Mouse (Mus musculus): Measurements from ENCODE around the gene Atp5d.

Gene Atp5d

DNA sequence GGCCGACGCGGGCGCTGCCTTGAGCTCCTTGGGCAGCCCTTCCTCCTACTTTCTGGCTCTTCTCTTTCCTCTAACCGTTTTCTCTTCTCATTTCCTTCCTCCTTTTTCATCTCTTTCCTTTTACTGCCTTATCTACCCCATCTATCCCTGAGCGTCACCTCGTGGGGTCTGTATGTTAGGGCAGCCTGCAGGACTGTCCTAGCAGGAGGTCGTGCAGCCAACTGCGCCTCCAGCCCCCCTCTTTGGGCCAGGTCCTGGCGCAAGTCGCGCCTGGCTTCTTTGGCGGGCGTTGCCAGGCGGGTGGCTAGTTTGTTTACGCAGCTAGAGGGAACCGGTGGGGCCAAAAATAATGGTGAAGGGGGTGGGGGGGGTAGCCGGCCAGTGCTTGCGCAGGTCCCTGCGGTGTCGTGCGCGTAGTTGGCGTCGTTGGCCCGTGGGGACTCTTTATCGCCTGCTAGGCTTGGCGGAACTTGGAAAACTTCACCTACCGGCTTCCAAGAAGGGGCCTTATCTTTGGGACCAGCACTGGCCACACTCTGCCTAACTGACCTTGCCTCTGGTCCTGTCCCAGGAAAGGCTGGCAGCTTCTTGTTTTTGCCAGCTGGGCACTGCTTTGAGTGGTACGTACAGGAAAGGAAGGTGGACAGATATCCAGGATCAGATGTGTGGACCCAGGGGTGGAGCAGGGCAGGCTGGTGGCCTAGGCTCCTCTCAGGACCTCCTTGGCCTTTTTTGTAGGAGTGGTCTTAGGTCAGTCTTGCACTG, 21.3 kb upstream of the Atp5d start:
- in situ Hi-C loops (cut with MboI, MseI), result no loop called here

DNA sequence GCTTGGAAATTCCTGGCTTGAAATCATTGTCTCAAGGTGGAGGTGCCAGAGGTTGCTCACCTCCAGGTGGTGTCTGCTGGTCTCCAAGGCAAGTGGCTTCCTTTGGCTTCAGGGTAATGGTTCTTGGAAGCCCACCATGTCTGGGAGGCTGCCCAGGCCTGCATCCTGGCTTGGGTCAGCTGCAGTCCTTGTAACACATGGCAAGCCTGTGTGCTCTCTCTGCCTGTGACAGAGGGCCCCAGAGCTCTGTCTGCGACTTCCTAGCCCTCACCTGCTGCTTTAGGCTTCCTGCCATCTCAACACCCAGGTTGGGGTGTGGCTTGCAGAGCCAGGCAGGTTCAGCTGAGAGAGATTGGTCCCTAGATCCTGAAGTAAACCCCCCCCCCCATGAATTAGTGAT, 20.7 kb upstream of the Atp5d start:
- in situ Hi-C loops (cut with MboI, MseI), result no loop called here

DNA sequence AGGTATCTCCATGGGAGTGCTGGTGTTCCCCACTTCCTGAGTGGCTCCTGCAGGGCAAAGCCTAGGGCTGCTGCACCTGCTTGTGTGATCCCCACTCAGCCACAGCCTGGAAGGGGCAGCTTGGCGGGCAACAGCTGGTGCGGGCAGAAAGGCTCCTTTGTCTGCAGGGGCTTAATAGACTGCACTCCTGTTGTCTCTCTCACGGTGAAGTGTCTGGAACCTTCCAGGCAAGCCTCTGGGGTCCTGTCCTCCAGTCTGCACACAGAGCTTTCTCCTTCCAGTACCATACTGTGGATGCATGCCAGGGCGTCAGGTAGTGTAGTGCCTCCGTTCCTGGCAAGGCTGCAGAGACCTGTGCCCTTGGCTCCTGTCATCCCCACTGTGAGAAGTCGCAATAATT, 19.9 kb upstream of the Atp5d start:
- in situ Hi-C loops (cut with MboI, MseI), result no loop called here

DNA sequence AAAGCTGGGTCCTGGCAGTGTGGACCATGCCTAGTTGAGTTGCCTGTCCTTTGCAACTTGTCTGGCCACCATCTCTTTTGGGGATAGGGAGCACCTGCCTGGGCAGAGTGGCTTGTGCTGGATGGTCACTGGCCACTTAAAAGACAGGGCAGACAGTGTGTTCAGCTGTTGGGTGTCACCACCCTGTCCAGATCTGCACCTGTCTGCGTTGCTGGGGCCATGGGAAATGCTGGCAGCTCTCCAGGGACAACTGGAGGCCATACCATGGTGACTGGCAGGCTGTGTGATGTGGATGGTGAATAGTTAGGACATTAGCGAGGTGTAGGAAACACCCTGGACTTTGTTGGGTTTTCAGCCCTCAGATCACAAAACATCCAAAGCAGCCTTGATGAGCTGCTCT, 18.3 kb upstream of the Atp5d start:
- in situ Hi-C loops (cut with MboI, MseI), result no loop called here

DNA sequence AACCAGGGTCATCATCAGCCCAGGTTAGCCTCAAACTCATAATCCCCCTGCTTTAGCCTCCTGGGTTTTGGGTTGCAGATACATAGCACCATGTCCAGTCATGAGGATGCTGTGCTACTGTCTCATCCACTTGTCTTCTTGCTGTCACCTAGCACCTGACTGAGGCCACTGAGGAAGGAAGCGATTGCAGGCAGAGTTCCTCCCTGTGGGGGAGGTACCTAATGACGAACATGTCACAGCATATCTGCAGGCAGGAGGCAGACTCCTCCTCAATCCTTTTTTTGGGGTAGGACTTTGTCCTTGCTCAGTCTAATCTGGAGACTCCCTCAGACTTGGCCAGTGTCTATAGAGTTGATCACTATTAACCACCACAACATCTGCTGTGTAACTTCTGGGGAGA, 16.8 kb upstream of the Atp5d start:
- in situ Hi-C loops (cut with MboI, MseI), result no loop called here

DNA sequence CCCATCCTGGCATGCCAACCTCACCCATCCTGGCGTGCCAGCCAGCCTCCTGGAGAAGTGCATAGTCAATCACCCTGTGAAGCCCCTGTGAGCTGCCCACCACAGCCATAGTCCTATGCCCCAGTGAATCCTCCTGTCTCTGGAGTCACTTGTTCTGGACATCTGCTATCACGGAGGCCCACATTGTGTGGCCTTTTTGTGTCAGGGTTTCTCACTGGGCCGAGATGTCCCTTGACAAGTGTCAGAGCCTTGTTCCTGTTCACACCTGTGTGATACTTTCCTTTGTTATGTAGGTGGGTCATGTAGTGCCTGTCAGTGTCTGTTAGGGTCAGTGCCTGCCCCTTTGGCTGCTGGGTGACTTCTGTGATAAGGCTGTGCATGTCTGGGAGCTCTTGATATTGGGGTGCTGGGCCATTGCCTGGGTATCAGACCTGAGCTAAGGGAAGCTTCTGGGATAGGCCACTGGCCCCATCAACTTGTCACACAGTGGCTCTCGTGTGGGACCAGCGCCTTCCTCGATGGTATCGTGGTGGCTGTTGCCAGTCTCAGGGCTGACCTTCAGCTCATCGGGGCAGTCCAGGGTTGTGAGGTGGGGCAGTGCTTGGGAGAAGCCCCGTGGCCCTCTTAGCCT, 14.4 kb upstream of the Atp5d start:
- in situ Hi-C loops (cut with MboI, MseI), result no loop called here

DNA sequence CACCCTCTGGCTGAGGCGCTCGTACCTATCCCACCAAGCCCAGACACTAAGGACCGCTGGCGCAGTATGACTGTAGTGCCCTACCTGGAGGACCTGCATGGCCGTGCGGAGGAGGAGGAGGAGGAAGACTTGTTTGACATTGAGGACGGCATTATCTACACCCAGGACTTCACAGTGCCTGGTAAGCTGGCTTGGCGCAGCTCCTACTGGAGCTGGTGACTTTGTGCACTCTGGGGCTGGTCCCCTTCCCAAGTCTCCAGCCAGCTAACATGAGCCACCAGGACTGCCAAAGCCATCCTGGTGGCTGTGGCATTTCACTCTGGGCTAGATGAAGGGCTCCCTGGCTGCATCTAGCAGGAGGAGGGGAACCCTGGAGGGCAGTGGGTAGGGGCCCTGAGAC, 10.5 kb upstream of the Atp5d start:
- in situ Hi-C loops (cut with MboI, MseI), result no loop called here

DNA sequence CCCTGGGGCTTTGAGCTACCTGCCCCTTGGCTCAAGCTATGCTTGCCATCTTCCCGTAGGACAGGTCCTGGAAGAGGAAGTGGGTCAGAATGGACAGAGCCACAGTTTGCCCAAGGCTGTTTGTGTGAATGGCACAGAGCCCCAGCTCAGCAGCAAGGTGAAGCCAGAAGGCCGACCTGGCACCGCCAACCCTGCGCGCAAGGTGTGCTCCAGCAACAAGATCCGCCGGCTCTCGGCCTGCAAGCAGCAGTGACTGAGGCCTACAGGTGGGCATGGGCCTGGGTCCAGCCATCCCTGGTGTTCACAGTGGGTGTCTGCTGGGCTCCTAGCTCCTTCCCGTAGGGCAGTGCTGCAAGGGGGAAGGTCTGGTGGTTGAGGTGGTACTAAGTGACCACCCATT, 8.6 kb upstream of the Atp5d start:
- in situ Hi-C loops (cut with MboI, MseI), result no loop called here

DNA sequence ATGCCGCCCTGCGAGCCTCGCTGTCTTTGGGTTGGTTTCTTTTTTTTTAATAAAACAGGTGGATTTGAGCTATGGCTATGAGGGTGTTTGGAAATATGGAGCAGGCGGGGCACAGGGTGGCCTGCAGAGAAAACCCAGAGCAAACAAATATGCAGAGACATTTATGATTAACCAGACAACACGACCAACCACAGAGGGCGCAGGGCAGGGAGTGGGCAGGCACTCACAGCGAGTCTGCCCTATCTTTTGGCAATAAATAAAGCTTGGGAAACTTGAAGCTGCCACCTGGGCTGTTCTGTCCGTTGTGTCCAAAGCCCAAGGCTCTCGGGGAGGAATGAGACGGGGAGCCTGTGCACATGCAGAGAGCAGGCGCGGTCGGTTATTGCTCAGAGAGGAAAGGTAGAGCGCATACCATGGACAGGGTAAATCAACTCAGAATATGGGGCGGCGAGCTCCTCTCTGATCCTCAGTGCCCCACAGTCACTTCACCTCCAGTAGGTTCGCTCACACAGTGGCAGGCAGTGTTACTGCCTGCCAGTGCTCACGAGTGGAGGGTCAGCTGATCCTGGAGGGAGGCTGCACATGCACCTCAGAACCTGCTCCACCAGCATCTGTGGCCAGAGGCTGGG, 7.9 kb upstream of the Atp5d start:
- in situ Hi-C loops (cut with MboI, MseI), result no loop called here

DNA sequence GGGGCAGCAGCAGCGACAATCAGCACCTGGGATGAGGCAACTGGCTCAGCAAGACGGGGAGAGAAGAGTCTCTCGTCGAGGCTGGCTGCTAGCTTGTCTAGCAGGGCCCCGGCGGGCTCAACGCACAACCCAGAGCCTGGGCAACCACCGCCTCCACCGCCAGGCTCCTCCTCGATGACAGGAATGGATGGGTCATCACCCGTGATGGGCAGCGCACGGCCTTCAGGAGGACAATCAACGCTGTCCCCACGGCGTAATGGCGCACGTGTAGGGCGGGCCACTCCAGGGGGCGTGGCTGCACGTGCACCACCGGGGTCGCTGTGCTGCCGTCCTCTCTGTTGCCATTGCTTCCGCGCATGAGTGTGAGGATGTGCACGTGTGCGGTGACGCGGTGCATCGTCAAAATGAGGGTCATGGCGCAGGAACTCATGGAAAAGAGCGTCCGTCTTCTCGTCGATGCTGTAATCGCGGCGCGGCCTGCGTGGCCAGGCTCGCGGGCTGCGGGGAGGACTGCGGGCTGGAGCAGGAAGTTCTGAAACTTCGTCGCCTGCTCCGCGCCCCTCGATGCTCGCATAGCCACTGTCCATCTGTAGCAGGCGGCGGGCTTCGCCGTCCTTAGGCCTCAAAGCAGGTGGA, 7.0 kb upstream of the Atp5d start:
- in situ Hi-C loops (cut with MboI, MseI), result no loop called here

DNA sequence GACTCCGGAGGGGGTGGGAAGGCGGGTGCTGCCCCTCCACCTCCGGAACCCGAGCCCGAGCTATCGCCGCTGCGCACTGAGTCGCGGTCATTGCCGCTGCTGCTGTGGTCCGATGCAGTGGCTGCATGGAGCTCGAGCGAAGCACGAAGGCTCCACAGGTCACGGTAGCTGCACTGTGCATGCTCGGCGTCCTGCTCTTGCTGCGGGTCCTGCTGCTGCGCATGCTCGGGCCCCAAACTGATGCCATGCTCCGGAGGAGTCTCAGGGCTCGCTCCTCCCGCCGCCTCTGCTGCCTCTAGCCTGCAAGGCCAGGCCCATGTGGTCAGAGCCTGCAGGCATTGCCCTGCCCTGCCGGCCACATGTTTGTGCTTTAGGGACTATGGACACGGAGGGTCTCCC, 6.5 kb upstream of the Atp5d start:
- in situ Hi-C loops (cut with MboI, MseI), result no loop called here

DNA sequence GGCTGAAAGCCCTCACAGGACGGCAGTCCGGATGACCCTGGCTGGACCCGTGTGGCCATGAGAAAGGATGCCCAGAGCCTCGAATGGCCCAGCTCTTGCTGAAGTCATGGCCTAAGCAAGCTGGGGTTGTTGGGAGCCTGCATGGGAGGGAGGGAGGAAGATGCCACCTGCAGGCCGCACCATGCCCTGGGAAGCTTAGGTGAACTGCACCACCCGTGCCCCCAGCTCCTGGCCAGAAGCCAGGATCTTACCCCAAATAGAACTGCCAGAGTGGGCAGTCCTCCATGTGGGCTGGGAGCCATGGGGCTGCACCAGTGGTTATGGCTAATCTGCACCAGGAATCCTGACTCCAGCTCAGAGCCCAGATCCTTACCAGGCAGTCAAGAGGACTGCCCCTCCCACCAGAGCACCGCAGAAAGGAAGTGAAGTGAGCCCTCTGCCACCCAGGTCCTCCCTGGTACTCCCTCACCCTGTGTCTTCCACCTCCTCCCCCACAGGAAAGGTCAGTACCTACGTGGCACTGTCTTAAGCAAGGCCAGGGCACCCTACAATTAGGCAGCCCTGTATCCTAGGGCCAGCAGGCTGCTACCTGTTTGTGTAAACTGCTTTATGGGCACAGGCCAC, 5.1 kb upstream of the Atp5d start:
- in situ Hi-C loops (cut with MboI, MseI), result no loop called here

DNA sequence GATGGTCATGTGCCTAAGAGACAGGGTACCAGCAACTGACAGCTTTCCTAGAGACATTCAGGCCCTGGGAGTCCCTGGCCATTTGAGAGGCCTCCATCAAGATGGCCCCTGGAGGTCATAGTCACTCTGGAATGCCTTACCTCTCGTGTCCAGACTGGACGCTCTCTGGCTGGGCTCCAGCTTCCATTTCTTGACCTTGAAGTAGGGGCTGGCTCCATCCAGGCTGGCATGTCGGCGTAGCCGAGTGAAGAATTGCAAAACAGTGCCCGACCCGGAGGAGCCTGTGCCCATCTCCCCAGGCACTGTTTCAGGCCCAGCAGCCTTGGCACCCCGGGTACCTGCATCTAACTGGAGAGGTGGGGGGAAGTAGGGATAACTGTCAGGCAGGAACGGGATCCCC, 4.0 kb upstream of the Atp5d start:
- in situ Hi-C loops (cut with MboI, MseI), result no loop called here

DNA sequence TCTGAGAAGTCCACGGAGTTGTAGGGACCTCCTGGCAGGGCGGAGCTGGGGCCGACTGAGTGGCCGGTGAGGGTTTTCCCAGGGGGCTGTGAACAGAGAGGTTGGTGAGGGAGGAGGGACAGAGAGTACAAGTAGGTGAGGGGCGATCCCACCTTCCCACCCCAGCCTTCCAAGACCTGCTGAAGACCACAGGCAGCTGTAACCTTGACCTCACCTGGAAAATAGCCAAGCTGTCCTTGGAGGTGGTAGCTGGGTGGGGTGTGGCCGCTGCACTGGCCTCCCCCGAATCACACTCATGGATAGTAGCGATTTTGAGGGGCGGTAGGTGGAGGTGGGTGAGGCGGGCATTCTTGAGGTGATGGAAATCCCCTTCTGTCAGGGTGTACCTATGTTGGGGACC, 3.3 kb upstream of the Atp5d start:
- in situ Hi-C loops (cut with MboI, MseI), result no loop called here

DNA sequence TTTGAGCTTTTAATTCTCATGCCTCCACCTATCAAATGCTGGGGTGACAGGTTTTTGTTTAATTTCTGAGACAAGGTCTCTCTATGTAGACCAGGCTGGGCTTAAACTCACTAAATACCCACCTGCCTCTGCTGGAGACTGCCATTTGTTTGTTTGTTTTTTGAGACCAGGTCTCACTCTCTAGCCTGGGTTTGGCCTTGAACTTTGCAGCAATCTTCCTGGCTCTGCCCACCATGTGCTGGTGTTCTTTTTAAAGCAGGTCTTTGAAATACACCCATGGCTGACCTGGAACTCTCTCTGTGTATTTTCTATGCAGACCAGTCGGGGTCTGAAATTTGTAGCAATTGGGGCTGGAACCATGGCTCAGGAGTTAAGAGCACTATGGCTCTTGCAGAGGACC, 2.8 kb upstream of the Atp5d start:
- in situ Hi-C loops (cut with MboI, MseI), result no loop called here

DNA sequence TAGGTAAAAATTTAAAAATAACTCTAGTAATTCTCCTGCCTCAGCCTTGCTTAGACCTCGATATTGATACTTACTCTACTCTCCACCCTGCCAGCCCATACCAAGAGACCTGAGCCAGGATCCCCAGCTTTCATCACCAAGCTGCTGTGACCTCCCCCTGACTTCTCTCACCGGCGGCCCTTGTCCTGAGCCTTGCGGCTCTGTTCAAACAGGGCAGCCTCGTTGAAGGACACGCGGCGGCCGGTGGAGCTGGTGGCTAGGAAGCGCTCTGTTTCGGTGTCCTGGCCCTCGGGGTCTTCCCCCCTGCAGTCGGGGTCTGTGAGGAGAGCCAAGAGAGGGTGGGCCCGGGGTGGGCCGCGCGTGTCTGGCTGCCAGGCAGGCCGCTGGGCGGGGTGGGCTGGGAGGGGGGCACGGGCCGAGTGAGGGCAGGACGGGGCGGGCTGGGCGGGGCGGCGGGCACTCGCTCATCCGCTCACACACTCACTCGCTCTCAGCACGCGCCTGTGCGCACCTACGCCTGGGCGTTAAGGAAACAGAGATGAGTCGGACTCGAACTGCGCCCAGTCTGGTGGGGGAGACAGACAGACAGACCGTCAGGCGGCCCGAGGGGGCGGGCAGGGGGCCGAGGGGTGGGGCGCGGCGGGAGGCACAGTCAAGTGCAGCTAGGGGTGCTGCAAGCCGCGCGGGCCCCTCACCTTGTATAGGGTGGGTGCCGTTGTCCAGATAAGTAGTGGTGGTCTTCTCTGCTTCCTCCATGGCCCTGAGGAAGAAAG, 2.1 kb upstream of the Atp5d start:
- in situ Hi-C loops (cut with MboI, MseI), result no loop called here

DNA sequence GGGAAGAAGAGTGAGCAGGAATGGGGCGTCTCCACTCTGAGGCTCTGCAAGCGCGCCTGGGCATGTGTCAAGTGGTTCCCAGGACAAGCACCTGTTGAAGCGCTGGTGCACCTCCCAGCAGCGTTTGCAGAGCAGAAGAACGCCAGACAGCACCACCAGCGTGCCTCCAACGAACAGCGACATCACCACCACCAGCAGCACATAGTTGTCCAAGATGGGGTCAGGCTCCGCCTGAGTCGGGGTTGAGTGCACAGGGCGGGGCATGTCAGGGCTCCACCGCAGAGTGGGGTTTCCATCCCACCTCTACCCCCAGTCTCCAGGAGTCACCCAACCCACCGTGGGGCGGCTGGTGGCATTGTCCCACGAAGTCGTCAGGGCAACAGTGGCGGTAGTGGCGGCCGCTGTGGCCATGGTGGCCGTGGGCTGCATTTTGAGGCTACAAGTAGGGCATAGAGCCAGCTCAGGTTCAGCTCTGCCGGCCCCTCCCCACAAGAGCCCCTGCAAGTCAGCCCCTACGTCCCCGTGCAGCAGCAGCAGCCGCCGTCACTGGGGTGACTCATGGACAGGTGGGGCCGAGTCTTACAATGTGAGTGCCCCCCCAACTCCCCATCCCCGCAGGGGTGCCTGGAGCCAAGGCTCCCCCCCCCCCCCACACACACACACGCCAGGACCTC, 1.3 kb upstream of the Atp5d start:
- in situ Hi-C loops (cut with MboI, MseI), result no loop called here

DNA sequence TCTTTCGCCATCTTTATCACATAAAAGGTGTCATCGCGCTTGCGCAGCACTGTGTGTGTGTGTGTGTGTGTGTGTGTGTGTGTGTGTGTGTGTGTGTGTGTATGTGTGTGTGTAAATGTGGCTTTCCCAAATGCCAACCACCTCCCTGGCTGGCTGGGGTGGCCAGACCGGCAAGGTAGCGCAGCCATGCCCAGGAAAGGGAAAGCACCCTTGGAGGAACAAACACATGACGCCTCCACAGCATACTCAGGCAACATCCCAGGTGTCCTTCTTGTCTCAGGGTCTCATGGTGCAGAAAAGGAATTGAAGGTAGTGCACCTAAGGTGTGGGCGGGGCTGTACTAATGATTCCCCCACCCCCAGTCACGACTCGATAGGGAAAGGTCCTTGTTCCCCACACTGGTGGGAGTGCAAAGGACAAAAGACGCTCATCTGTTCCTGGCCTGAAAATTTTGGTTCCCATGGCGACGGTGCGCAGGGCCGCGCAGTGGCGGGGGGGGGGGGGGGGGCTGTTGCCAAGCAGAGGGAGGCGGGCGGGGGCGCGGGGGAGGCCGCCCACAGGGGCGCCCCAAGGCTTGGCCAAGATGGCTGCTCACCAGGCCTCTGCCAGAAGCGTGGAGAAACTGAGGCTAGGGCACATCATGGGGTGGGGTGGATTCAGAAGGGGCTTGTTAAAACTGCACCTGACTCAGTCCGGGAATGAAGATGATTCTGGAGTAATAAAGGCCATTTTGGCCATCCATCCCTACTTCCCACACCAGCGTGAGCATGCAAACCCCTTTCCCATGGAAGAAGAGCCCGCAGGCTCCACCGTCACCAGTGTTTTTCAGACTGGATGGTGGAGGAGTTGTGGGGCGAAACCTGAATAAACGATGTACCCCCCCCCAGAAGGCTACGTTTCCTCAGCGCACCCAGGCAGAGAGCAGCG, 543 bp upstream of the Atp5d start:
- in situ Hi-C loops (cut with MboI, MseI), result no loop called here

DNA sequence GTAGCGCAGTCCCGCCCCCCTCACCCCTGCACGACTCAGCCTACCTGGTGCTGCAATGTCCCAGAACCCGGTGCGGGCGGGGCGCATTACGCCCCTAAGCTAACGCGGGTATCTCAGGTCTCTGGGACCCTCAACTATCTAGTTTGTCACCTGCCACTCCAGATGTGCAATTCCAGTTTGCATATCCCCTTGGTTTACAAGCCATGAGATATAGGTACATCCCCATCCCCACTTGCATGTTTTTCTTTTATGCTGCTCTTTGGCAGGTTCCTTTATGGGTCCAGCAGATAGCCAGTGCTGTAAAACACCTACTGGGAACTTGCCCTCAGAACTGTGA, 975 bp downstream of the Atp5d start:
- in situ Hi-C loops (cut with MboI, MseI), result no loop called here

Measured in T-helper 1 cell (primary cell).